Mouse (Mus musculus): Measurements from ENCODE around the gene Adprm.

The Adprm gene

GRCm38 (mm10) chr11:67076781-67077180 lies 24.4 kb upstream of the Adprm start:
- DNase-seq (ENCODE audit: low spot score in 2 of 2): no peak

- DNase-seq (ENCODE audit: low spot score in 2 of 2): no peak
Observed at GRCm38 (mm10) chr11:67075036-67075435, 22.6 kb upstream of the Adprm start.

DNA sequence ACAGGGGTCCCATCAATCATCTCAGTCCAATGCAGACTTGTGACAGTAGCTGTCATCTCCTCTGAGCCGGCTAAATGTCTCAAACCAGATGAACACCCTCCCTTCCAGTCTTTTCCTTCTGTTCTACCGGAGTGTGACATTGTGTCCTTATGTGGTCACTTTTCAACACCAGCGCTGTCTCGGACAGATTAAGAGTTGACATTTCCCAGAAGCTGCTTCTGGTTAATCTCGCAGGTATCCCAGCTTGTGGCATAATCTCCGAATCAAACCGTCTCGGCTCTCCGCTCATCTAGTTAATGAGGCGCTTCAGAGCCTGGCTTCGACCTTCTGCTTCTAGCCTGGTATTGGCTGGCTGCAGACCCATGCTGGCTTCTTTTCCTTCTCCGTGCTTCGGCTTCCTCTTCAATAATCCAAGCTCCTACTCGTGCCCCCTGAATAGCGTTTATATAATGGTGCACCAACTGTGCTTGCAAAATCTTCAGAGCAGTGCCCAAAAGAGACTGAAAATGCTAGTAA lies 20.3 kb upstream of the Adprm start:
- no peak for DNase-seq (ENCODE audit: low spot score in 2 of 2)

DNA sequence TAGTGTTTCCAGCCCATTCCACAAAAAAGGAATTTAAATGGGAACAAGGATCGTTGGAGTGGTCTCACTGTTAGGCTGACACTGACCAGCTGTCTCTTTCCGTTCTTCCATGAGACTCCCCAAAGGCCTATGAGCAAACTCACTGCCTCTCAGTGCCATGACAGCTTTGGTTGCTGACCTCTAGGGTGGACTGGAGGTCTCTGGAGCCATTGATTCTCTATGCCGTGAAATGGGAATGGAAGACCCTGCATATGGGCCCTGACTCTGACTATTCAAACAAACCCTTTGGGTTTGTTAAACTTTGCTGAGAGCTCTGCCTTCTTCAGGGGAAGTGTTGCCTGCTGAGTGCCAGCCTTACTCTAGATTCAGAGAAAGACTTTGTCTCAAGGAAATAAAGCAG lies 15.3 kb upstream of the Adprm start:
- DNase-seq (ENCODE audit: low spot score in 2 of 2): no peak

DNA sequence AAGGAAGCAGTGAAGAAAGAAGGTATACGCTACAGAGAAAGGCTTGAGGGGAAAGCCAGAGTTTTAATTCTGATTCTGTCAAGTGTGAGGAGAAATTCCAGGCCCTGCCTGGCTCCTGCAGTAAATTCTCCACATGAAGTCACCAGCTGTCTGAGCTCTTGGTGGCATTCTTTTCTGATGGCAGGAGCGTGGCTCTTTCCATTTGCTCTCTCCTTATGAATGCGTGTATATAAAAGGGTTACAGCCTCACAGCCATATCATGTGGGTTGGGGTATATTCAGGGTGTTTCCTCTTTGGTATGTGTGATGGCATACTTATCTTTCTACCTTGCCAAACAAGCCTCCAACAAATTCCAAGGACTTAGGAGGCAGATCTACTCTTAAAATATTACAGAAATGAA lies 10.3 kb upstream of the Adprm start:
- DNase-seq (ENCODE audit: low spot score in 2 of 2): no peak

DNA sequence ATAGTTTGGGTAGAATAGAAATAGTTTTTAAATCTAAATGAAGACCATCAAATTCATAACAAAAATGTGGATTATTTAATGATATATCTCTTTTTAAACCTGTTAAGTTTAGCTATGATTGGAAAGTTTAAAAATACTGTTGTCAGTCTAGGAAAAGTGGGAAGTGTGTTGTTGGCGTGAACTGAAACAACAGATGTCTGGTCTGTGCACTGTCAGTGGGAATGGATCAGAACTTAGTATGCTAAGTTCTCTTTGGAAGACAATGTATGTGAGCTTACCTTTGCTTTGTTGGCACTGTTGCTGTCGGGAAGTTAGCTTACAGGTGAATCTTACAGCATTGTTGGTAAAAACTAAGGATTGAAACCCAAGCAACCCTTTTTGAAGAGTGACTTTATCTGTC lies 8.9 kb upstream of the Adprm start:
- no peak for DNase-seq (ENCODE audit: low spot score in 2 of 2)

DNA sequence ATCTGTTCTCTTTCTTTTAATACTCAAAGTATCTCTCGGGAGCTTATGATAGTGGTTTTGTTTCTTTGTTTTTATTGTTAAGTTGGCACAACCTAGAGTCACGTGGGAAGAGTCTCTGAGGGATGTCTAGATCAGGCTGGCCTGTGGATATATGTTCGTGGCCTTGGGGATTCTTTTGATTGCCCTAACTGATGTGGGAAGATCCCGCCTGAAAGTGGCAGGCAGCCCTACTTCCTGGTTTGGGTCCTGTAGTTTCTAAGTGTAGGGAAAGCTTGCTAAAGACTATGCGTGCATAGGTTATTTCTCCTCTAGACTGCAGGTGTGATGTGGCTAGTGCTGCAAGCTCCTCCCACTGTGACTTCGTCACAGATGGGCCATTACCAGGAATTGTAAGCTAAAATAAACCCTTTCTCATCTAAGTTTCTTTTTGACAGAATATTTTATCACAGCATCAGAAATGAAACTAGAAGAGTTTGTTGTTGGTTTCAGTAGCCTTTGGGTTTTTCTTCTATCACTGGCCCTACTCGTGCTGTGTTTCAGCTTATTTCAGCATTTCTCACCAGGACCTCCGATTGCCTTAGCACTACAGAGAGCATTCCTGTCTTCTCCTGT lies 2.5 kb upstream of the Adprm start:
- no peak for DNase-seq (ENCODE audit: low spot score in 2 of 2)

GRCm38 (mm10) chr11:67051676-67052320 lies 596 bp downstream of the Adprm start:
- DNase-seq (ENCODE audit: low spot score in 2 of 2): no peak

- no peak for DNase-seq (ENCODE audit: low spot score in 2 of 2)
Observed at GRCm38 (mm10) chr11:67049256-67049655, 3.1 kb downstream of the Adprm start.

DNA sequence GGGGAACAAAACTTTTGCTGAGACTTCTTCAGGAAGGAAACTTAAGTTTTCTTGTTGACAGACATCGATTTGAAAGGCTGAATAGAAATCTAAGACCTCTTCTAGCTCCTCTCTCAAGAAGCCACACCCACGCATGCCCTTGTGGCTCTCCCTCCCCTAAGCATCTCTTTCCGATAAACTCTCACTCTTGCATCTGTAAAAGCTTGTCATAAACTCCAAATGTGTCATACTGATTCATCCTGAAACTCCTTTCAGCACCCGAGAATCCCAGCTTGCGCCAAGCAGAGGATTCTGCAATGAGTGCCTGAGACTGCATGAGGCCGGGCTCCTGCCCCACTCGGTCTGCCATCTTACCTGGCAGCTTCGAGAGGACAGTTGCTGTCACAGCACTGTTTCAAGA lies 3.9 kb downstream of the Adprm start:
- DNase-seq (ENCODE audit: low spot score in 2 of 2): no peak

DNA sequence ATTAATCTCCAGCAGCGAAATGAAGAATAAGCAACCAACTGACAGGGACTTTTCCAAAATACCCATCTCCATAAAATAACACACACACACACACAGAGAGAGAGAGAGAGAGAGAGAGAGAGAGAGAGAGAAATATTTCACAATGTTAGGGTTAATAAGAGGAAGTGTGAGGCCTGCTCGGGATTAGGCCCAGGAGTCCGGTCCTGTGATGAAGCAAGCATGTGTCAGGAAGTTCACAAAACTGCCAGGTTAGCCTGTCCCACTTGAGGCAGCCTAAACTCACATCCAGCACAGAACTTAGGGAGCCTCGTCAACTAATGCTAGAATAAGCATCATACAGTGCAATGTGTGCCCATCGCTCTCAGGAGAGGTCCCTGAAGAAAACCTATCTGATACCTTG lies 5.2 kb downstream of the Adprm start:
- DNase-seq (ENCODE audit: low spot score in 2 of 2): no peak

GRCm38 (mm10) chr11:67044959-67045358 lies 7.4 kb downstream of the Adprm start:
- DNase-seq (ENCODE audit: low spot score in 2 of 2): no peak

DNA sequence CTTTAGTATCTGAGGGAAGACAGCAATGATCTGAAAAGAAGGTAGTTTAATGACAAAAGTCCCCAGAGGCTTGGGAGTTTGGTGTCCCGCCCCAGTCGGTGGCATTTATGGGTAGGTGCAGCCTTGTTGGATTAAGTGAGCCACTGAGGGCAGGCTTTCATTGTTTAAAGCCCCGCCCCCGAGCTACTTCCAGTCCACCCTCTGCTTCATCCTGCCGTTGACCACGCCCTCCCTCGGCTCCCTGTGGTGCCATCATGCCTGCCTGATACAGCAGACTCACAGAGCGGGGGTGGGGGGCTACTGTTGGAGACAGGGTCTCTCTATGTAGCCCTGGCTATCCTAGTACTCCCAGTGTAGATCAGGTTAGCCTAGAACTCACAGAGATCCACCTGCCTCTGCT lies 9.4 kb downstream of the Adprm start:
- no peak for DNase-seq (ENCODE audit: low spot score in 2 of 2)

DNA sequence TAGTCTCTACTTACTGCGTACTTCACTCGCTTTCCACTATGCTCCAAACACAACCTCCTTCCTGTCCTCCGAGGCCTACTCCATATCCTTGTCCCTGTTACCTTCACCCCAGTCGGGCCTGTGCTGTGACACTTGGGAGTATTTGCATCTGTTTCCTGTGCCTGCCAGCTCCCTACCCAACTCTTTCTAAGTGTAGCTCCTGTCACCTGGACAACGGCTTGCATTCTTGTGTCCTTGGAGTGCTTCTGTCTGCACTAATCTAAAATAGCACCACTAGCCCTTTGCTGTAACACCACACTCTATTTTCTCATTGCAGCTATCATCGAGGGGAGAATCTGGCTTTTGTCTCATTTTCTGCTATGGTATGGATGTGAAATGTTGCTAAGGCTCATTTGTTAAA lies 11.9 kb downstream of the Adprm start:
- DNase-seq (ENCODE audit: low spot score in 2 of 2): no peak

- no peak for DNase-seq (ENCODE audit: low spot score in 2 of 2)
Observed at GRCm38 (mm10) chr11:67039799-67040198, 12.6 kb downstream of the Adprm start.

- no peak for DNase-seq (ENCODE audit: low spot score in 2 of 2)
Observed at GRCm38 (mm10) chr11:67036892-67037291, 15.5 kb downstream of the Adprm start.

- DNase-seq (ENCODE audit: low spot score in 2 of 2): no peak
Observed at GRCm38 (mm10) chr11:67036229-67036628, 16.2 kb downstream of the Adprm start.

DNA sequence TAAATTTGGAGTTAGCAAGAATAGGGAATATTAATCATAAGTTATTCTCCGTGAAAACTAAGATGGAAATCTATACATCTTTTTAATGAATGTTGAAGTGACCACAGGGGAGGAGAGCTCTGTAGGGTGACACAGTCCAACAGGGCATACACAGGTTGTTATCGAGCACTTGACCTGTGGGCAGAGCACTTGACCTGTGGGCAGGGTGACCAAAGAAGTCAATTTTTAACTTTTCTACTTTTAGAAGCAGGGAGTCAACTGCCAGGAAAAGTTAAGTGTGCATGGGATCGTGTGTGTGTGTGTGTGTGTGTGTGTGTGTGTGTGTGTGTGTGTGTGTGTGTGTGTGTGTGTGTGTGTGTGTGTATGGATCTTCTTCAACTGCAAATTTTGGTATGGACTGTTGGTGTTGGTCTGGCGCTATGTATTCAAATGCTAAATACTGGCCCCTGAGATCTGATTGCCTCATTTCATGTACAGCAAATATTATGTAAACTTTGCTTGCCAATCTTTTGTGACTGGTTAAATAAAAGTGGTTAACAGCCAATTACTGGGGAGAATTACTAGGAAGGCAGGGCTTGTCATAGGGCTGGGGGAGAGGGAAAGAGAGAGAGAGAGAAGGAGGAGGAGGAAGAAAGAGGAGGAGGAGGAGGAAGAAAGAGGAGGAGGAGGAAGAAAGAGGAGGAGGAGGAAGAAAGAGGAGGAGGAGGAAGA lies 17.5 kb downstream of the Adprm start:
- DNase-seq (ENCODE audit: low spot score in 2 of 2): no peak

- no peak for DNase-seq (ENCODE audit: low spot score in 2 of 2)
Observed at GRCm38 (mm10) chr11:67031603-67031915, 20.8 kb downstream of the Adprm start.

- DNase-seq (ENCODE audit: low spot score in 2 of 2): no peak
Observed at GRCm38 (mm10) chr11:67030904-67031602, 21.3 kb downstream of the Adprm start.

DNA sequence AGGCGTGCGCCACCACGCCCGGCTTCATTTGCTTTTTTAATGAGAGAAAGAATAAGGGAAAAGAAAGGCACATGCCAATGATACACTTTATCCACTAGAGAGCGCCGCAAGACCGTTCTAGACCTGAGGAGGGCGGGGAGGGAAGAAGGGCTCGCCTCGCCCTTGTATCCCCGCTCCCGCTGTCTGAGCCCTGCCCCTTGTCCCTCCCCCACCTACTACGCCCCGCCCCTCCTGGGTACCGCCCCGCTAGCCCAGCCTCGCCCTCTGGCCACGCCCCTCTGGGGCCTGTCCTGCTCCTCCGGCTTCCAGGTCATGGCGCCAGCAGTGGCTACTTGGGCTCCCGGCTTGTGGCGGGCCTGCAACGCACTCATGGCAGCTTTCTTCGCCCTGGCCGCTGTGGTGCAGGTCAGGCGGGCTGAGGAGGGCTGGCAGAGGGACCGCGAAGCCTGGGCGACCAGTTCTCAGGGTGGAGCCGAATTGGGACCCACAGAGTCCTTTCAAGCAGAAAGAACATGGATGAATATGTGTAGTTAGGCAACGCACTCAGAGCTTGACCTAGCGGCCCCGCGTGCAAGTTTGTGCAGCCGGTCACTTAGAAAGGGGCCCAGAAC lies 27.4 kb downstream of the Adprm start, which contains the start of gene Tmem220:
Gene Tmem220 (plus strand): TSS at position 288 of the 611 bp plus-strand sequence.
- DNase-seq (ENCODE audit: low spot score in 2 of 2): peak; percentile 90 to 92

DNA sequence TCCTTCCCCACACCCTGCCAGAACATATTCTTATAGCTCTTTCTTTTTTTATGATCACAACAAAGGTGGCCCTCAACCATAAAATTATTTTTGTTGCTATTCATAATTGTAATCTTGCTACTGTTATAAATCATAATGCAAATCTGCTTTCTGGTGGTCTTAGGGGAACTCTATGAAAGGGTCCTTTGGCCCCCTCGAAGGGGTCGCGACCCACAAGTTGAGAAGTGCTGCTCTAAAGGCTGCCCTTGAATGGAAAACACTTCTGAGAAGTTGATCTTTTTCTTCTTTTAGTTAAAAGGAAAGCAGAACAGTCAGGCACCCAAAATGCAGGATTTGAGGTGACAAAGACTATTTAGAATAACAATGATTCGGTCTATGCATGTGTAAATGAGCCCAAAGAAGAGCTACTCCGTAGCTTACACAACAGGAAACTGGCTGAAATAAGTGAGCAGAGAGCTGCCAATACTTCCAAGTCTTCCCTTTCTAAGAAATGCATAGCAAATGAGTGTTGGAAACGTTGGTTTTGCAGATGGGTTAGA lies 28.5 kb downstream of the Adprm start:
- no peak for DNase-seq (ENCODE audit: low spot score in 2 of 2)

All from spleen, postnatal 36 days (tissue).